Mouse (Mus musculus): ENCODE measurements around the gene Rab3il1. TPM values are rescaled to one million over a fixed set of nuclear protein-coding genes. Genes with fewer than 3 reads are reported as not detected.
A peak's percentile ranks its signal among the peaks of the same experiment; 100 is the strongest.

Rab3il1 gene
- polyA plus RNA-seq, 1 experiment from 2014 or later = 63.6 TPM

DNA sequence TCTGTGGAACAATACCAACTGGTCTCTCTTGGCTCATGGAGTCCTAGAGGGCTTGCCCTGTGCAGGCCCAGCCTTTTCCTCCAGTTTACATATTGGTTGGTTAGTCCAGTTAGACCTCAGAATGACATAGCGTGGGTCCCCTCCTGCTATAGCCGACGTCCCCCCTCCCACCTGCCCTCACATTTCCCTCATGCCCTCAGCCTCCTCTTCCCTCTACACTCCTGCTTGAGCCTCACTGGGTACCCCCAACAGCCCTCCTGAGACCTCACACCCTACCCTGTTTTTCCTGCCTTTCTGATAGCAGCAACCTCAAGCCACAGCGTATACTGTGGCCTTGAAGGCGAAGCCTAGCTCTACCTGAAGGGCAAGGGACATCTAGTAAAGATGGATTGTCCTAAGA lies 61.4 kb downstream of the Rab3il1 start:
- H3K36me3 ChIP-seq (ENCODE audit: control insufficient read depth, insufficient read depth) = peaks cover 50% of the 10 kb centered on the region
- H3K9me3 ChIP-seq (ENCODE audit: control insufficient read depth) = no peaks in the 10 kb centered on the region
- no peak for TF ChIP-seq CTCF (IDR thresholded peaks at IDR 0.05; ENCODE audit: low read depth)
- no peaks in the 10 kb centered on the region for H3K27me3 ChIP-seq (replicated peaks; ENCODE audit: control insufficient read depth, insufficient read depth, low read length)
- no peak overlapping the region for H3K9ac ChIP-seq (ENCODE audit: low read depth, low read length)
- ATAC-seq = no peak
- H3K4me3 ChIP-seq (ENCODE audit: low read depth, low read length) = no peak overlapping the region
- H3K4me1 ChIP-seq (replicated peaks; ENCODE audit: control insufficient read depth, insufficient read depth, low read length) = peaks cover 4% of the 10 kb centered on the region; the same call in 1 of the 2 replicates
- H3K27ac ChIP-seq (ENCODE audit: low read depth, low read length) = no peak overlapping the region
- WGBS = 78% methylated on average over 5 of the region's 5 CpGs
- H3K4me2 ChIP-seq (replicated peaks; ENCODE audit: low read depth) = no peak overlapping the region

DNA sequence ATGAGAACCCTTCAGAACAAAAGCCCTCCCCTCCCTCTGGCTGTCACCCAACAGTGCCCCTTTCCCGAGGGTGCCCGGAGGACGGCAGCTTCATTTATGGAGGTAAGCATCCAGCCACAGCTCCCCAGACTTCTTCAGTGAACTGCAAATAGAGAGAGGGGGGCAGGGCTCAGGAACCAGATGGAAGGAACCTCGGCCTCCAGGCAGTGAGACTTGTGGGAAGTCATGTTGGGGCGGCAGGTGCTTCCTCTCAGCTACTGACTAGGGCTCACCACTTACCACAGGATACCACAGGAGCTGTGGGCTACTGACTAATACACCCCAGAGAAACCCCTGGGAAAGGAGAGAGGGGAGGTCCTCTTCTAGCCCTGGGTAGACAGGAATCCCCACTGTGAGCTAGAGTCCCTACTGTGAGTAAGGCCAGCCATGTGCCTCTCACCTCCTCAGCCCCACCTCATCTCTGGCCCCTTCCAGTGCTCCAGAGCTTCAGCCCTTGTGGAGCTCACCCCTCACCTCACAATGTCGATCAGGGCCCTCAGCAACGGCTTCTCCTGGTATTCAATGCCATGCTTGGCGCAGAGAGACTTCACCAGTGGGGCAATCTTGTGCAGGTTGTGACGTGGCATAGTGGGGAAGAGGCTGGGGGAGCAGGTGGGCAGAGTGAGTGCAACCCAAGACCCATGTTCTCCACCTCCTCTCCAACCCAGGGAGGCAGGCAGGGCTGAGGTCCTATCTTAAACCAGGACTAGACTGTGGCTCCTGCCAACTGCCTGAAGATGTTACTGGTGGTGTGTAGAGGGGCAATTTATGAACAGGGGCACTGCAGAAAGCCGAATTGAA lies 62.9 kb downstream of the Rab3il1 start:
- H3K9ac ChIP-seq (ENCODE audit: low read depth, low read length) = no peak overlapping the region
- WGBS = 73% methylated on average over 10 of the region's 10 CpGs
- peaks cover 65% of the 10 kb centered on the region for H3K36me3 ChIP-seq (ENCODE audit: control insufficient read depth, insufficient read depth)

DNA sequence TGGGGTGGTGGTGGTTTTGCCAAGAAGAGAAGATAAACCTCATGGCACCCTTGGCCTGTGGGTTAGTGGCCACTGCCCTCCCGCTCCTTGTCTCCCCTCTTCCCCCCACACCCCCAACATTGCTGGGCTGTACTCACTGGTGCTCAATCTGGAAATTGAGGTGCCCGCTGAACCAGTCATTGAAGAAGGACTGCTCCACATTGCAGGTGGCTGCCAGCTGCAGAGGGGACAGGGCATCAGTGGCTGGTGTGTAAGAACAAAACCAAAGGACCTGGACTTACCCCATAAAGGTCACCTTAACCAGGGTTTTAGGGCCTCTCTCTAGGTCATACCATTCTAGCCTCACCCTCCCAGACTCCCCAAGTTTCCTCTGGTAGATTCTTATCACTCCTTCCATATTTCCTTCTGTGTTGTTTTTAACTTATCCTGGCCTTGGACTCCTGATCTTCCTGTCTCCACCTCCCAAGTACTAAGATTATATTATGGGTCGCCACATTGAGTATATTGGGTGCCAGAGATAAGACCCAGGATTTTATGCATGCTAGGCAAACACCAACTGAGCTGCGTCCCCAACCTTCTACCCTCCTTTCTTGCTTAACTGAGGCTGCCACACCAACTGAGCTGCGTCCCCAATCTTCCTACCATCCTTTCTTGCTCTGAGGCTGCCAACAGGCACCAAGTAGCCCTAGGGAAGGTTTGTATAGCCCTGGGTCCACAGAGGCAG lies 64.2 kb downstream of the Rab3il1 start:
- Histone ChIP-seq H3K4me3 (ENCODE audit: low read depth, low read length) (no peak overlapping the region), H3K9ac (ENCODE audit: low read depth, low read length) (no peak overlapping the region), H3K4me1 (replicated peaks; ENCODE audit: control insufficient read depth, insufficient read depth, low read length) (peaks cover 4% of the 10 kb centered on the region; the same call in 1 of the 2 replicates), H3K9me3 (ENCODE audit: control insufficient read depth) (no peaks in the 10 kb centered on the region), H3K27me3 (replicated peaks; ENCODE audit: control insufficient read depth, insufficient read depth, low read length) (no peaks in the 10 kb centered on the region), H3K4me2 (replicated peaks; ENCODE audit: low read depth) (no peak overlapping the region), H3K36me3 (ENCODE audit: control insufficient read depth, insufficient read depth) (peaks cover 78% of the 10 kb centered on the region), H3K27ac (ENCODE audit: low read depth, low read length) (peak overlapping the region; percentile 42)
- 70% methylated on average over 5 of the region's 5 CpGs for WGBS
- peak; percentile 66 for ATAC-seq
- no peak for TF ChIP-seq CTCF (IDR thresholded peaks at IDR 0.05; ENCODE audit: low read depth)

More for the DNA sequence above, 62.9 kb downstream of the Rab3il1 start:
- TF ChIP-seq CTCF (IDR thresholded peaks at IDR 0.05; ENCODE audit: low read depth) = no peak
- peaks cover 4% of the 10 kb centered on the region; the same call in 1 of the 2 replicates for H3K4me1 ChIP-seq (replicated peaks; ENCODE audit: control insufficient read depth, insufficient read depth, low read length)
- H3K27me3 ChIP-seq (replicated peaks; ENCODE audit: control insufficient read depth, insufficient read depth, low read length) = no peaks in the 10 kb centered on the region
- no peak overlapping the region for H3K4me3 ChIP-seq (ENCODE audit: low read depth, low read length)
- peak overlapping the region; percentile 42; the same call in 1 of the 2 replicates for H3K27ac ChIP-seq (ENCODE audit: low read depth, low read length)
- H3K9me3 ChIP-seq (ENCODE audit: control insufficient read depth) = no peaks in the 10 kb centered on the region
- no peak overlapping the region for H3K4me2 ChIP-seq (replicated peaks; ENCODE audit: low read depth)
- ATAC-seq = no peak

DNA sequence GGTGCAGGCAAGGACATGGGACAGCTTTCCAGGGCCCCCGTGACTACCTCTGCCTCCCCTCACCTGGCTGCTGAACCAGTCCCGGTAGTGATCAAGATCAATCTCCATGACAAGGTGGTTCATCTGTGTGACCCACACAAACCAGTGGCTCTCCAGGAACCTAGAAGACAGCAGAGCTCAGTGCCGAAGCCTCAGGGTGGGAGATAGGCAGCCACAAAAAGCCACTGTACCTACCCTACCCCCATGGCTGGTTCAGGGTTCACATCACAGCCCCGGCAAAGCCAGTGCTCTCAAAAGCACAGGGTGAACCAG lies 64.7 kb downstream of the Rab3il1 start:
- H3K4me1 ChIP-seq (replicated peaks; ENCODE audit: control insufficient read depth, insufficient read depth, low read length) = peaks cover 4% of the 10 kb centered on the region; the same call in 1 of the 2 replicates
- TF ChIP-seq CTCF (IDR thresholded peaks at IDR 0.05; ENCODE audit: low read depth) = no peak
- WGBS = 66% methylated on average over 4 of the region's 4 CpGs
- no peaks in the 10 kb centered on the region for H3K9me3 ChIP-seq (ENCODE audit: control insufficient read depth)
- no peak for ATAC-seq
- H3K4me3 ChIP-seq (ENCODE audit: low read depth, low read length) = no peak overlapping the region
- no peak overlapping the region for H3K9ac ChIP-seq (ENCODE audit: low read depth, low read length)
- peaks cover 83% of the 10 kb centered on the region for H3K36me3 ChIP-seq (ENCODE audit: control insufficient read depth, insufficient read depth)
- no peak overlapping the region for H3K4me2 ChIP-seq (replicated peaks; ENCODE audit: low read depth)
- peak overlapping the region; percentile 42 for H3K27ac ChIP-seq (ENCODE audit: low read depth, low read length)
- H3K27me3 ChIP-seq (replicated peaks; ENCODE audit: control insufficient read depth, insufficient read depth, low read length) = no peaks in the 10 kb centered on the region

DNA sequence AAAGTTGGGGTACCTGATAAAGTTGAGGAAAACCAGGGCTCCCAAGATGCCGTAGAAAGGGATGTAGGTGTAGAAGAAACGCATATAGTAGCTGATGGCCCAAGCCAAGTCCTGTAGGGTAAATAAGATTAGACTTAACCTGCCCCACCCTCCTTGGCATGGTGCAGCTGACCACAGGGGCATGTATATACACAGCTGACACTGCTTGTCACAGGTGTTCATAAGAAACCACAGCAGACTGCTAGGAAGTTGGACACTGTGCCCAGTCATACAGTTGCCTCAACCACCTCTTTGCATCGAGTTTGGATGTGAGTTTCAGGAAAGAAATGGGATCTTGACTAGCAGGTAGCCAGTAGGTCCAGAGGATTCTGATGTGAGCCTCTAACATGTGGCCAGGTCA lies 65.0 kb downstream of the Rab3il1 start:
- no peaks in the 10 kb centered on the region for H3K27me3 ChIP-seq (replicated peaks; ENCODE audit: control insufficient read depth, insufficient read depth, low read length)
- H3K4me1 ChIP-seq (replicated peaks; ENCODE audit: control insufficient read depth, insufficient read depth, low read length) = peaks cover 4% of the 10 kb centered on the region; the same call in 1 of the 2 replicates
- TF ChIP-seq CTCF (IDR thresholded peaks at IDR 0.05; ENCODE audit: low read depth) = no peak
- peak overlapping the region; percentile 42 for H3K27ac ChIP-seq (ENCODE audit: low read depth, low read length)
- H3K9me3 ChIP-seq (ENCODE audit: control insufficient read depth) = no peaks in the 10 kb centered on the region
- ATAC-seq = no peak
- peaks cover 86% of the 10 kb centered on the region for H3K36me3 ChIP-seq (ENCODE audit: control insufficient read depth, insufficient read depth)
- no peak overlapping the region for H3K4me3 ChIP-seq (ENCODE audit: low read depth, low read length)
- 79% methylated on average over 3 of the region's 3 CpGs for WGBS
- H3K9ac ChIP-seq (ENCODE audit: low read depth, low read length) = no peak overlapping the region
- H3K4me2 ChIP-seq (replicated peaks; ENCODE audit: low read depth) = no peak overlapping the region

DNA sequence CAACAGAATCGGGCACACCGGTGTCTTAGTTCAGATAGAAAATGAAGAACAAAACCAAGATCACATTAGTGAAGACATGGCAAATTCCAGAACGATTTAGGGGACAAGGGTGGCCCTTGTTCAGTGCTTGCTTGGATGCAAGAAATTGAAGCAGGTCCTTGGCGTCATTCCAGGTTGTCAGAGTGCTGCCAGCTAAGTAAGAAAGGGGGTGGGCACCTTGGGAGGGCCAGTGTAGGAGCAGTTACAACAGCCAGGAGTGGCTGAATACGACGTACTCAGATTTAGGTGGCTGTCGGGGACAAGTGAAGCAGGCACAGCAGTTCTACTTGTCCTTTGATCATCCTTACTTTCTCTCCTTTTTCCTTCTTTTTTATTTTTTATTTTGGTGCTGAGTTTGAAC lies 66.2 kb downstream of the Rab3il1 start:
- Histone ChIP-seq H3K27ac (ENCODE audit: low read depth, low read length) (no peak overlapping the region), H3K9me3 (ENCODE audit: control insufficient read depth) (no peaks in the 10 kb centered on the region), H3K4me1 (replicated peaks; ENCODE audit: control insufficient read depth, insufficient read depth, low read length) (peaks cover 4% of the 10 kb centered on the region; the same call in 1 of the 2 replicates), H3K36me3 (ENCODE audit: control insufficient read depth, insufficient read depth) (peaks cover 79% of the 10 kb centered on the region), H3K4me3 (ENCODE audit: low read depth, low read length) (no peak overlapping the region), H3K27me3 (replicated peaks; ENCODE audit: control insufficient read depth, insufficient read depth, low read length) (no peaks in the 10 kb centered on the region), H3K4me2 (replicated peaks; ENCODE audit: low read depth) (no peak overlapping the region), H3K9ac (ENCODE audit: low read depth, low read length) (no peak overlapping the region)
- TF ChIP-seq CTCF (IDR thresholded peaks at IDR 0.05; ENCODE audit: low read depth) = no peak
- WGBS = 79% methylated on average over 7 of the region's 7 CpGs
- no peak for ATAC-seq

Data from intestine, postnatal 0 days (tissue).